Mouse (Mus musculus) layer of hippocampus, adult 2 months (tissue): ENCODE data around the gene Ankfn1. TPM values are rescaled to one million over a fixed set of nuclear protein-coding genes. Genes with fewer than 3 reads are reported as not detected.

ENCODE experiments used
- DNase-seq, 2 experiments: peaks; one replicate each; pipeline ENCODE4 v3.0.0; 2022; ENCODE audit warnings: low spot score in 2 of 2
- H3K27ac ChIP-seq: fragments of 200-600 bp; 2 replicates; pipeline ENCODE4 v1.8.1; 2022
- H3K4me3 ChIP-seq: fragments of 200-600 bp; 2 replicates; pipeline ENCODE4 v1.8.1; 2022; ENCODE audit warnings: mild to moderate bottlenecking
- CTCF ChIP-seq: fragments of 200-600 bp; conservative IDR thresholded peaks from 2 replicates; pipeline ENCODE4 v1.8.1; 2022; ENCODE audit warnings: antibody characterized with exemption, mild to moderate bottlenecking, moderate library complexity
- total RNA-seq, 2 experiments: library from RNA; stranded (reverse); gene quantifications; 2 replicates each; pipeline ENCODE4 v1.2.3; 2021

The Ankfn1 gene
- total RNA-seq, 2 experiments from 2014 or later, result 1.1 to 1.2 TPM

GRCm38 (mm10) chr11:89455647-89456231 lies 321.7 kb downstream of the Ankfn1 start:
- DNase-seq, result no peak
- no peak for TF ChIP-seq CTCF
- no peak overlapping the region for H3K27ac ChIP-seq
- no peak overlapping the region for H3K4me3 ChIP-seq

- DNase-seq, result no peak
- Histone ChIP-seq H3K4me3 (no peak overlapping the region), H3K27ac (no peak overlapping the region)
- TF ChIP-seq CTCF, result no peak
Measured at GRCm38 (mm10) chr11:89454702-89455101, 322.8 kb downstream of the Ankfn1 start.

- no peak for TF ChIP-seq CTCF
- H3K27ac ChIP-seq, result no peak overlapping the region
- H3K4me3 ChIP-seq, result no peak overlapping the region
- DNase-seq, result no peak
Measured at GRCm38 (mm10) chr11:89452862-89453261, 324.6 kb downstream of the Ankfn1 start.

GRCm38 (mm10) chr11:89450406-89450805 lies 327.0 kb downstream of the Ankfn1 start:
- TF ChIP-seq CTCF, result no peak
- no peak for DNase-seq
- H3K27ac ChIP-seq, result no peak overlapping the region
- H3K4me3 ChIP-seq, result no peak overlapping the region

GRCm38 (mm10) chr11:89448986-89449385 lies 328.5 kb downstream of the Ankfn1 start:
- no peak for DNase-seq
- H3K27ac ChIP-seq, result no peak overlapping the region
- TF ChIP-seq CTCF, result no peak
- no peak overlapping the region for H3K4me3 ChIP-seq

GRCm38 (mm10) chr11:89447477-89447876 lies 330.0 kb downstream of the Ankfn1 start:
- TF ChIP-seq CTCF, result no peak
- no peak for DNase-seq
- H3K27ac ChIP-seq, result no peak overlapping the region
- no peak overlapping the region for H3K4me3 ChIP-seq

- H3K4me3 ChIP-seq, result no peak overlapping the region
- TF ChIP-seq CTCF, result no peak
- H3K27ac ChIP-seq, result no peak overlapping the region
- DNase-seq, result no peak
Measured at GRCm38 (mm10) chr11:89440566-89440965, 336.9 kb downstream of the Ankfn1 start.

- TF ChIP-seq CTCF, result peak; percentile 73
- peak in 1 of 2 experiments; percentile 16 for DNase-seq
- Histone ChIP-seq H3K27ac (no peak overlapping the region), H3K4me3 (no peak overlapping the region)
Measured at GRCm38 (mm10) chr11:89424358-89424757, 353.1 kb downstream of the Ankfn1 start.

GRCm38 (mm10) chr11:89422637-89423036 lies 354.8 kb downstream of the Ankfn1 start:
- TF ChIP-seq CTCF, result no peak
- no peak overlapping the region for H3K27ac ChIP-seq
- no peak overlapping the region for H3K4me3 ChIP-seq
- DNase-seq, result no peak

- Histone ChIP-seq H3K27ac (no peak overlapping the region), H3K4me3 (no peak overlapping the region)
- TF ChIP-seq CTCF, result no peak
- no peak for DNase-seq
Measured at GRCm38 (mm10) chr11:89420767-89421438, 356.6 kb downstream of the Ankfn1 start.

- Histone ChIP-seq H3K4me3 (no peak overlapping the region), H3K27ac (no peak overlapping the region)
- TF ChIP-seq CTCF, result no peak
- no peak for DNase-seq
Measured at GRCm38 (mm10) chr11:89419863-89420262, 357.6 kb downstream of the Ankfn1 start.

GRCm38 (mm10) chr11:89418644-89419043 lies 358.8 kb downstream of the Ankfn1 start:
- DNase-seq, result no peak
- no peak for TF ChIP-seq CTCF
- Histone ChIP-seq H3K4me3 (no peak overlapping the region), H3K27ac (no peak overlapping the region)

- no peak for TF ChIP-seq CTCF
- no peak for DNase-seq
- Histone ChIP-seq H3K4me3 (no peak overlapping the region), H3K27ac (no peak overlapping the region)
Measured at GRCm38 (mm10) chr11:89416769-89417168, 360.7 kb downstream of the Ankfn1 start.

- no peak for DNase-seq
- no peak for TF ChIP-seq CTCF
- H3K27ac ChIP-seq, result no peak overlapping the region
- no peak overlapping the region for H3K4me3 ChIP-seq
Measured at GRCm38 (mm10) chr11:89408774-89409173, 368.7 kb downstream of the Ankfn1 start.
